Mouse (Mus musculus): Measurements from ENCODE around the gene Olfr90. TPM values are rescaled to one million over a fixed set of nuclear protein-coding genes. Genes with fewer than 3 reads are reported as not detected.

The Olfr90 gene
- polyA plus RNA-seq, 1 experiment from 2014 or later, result not detected

DNA sequence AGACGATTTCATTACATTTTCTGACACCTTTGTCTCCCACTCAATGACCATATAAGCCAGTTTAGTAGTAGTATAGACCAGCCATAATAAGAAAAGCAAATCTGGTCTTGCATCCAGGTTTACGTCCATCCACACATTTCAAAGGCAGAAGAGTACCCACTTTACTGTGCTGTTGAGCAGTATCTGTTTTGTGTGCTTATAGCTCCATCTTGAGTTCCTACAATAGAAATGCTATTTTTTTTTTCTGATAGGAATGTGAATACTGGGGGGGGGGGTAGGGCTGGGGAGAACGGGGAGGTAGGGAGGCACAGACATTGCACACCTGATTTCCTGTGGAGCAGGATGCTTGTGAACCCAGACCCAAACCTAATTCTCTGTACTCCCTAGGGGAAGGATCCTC lies 40.3 kb downstream of the Olfr90 start:
- TF ChIP-seq CTCF (IDR thresholded peaks at IDR 0.05; ENCODE audit: low read depth) (peak; percentile 74), EP300 (optimal IDR thresholded peaks at IDR 0.05) (no peak)
- no peak overlapping the region for H3K9ac ChIP-seq (ENCODE audit: low read length)
- DNase-seq (ENCODE audit: low spot score) (no peak), ATAC-seq (ENCODE audit: low FRiP score, low TSS enrichment) (no peak)
- no peaks in the 10 kb centered on the region for H3K9me3 ChIP-seq (ENCODE audit: control insufficient read depth, low read length)
- H3K4me2 ChIP-seq (replicated peaks; ENCODE audit: low read depth), result no peak overlapping the region
- H3K36me3 ChIP-seq (ENCODE audit: control insufficient read depth, insufficient read depth, low read length), result no peaks in the 10 kb centered on the region
- H3K27me3 ChIP-seq (ENCODE audit: control insufficient read depth, insufficient read depth, low read length), result no peaks in the 10 kb centered on the region
- H3K27ac ChIP-seq (replicated peaks), result no peak overlapping the region
- 35% methylated on average over 3 of the region's 3 CpGs for WGBS
- H3K4me1 ChIP-seq (replicated peaks; ENCODE audit: control insufficient read depth, insufficient read depth), result peaks cover 3% of the 10 kb centered on the region; the same call in 1 of the 2 replicates
- H3K4me3 ChIP-seq (ENCODE audit: low read depth, low read length), result no peak overlapping the region

DNA sequence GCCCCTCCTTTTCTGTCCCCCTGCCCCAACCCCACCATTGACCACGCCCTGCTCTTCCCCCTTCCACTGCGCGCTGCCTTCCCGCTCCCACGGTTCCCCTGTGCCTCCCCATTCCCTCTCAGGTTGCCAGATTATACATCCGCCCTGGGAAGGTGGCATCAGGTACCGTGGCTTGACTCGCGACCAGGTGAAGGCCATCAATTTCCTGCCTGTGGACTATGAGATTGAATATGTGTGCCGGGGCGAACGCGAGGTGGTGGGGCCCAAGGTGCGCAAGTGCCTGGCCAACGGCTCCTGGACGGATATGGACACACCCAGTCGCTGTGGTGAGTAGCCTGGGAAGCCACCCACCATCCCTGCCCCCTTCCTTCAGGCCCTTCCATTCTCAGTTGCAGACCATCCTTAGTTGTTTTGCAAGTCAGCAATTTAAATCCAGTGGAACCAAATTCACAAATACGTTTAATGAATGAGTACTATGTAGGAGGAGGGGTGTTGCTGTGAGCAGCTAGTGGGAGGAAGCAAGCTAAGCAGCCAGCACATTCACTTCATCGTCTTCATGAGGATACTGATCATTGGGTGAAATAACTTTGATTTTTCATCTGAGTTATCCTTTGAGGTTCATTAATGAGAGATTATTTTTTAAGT lies 40.8 kb downstream of the Olfr90 start:
- WGBS, result 34% methylated on average over 19 of the region's 19 CpGs
- DNase-seq (ENCODE audit: low spot score) (no peak), ATAC-seq (ENCODE audit: low FRiP score, low TSS enrichment) (no peak)
- Histone ChIP-seq H3K9me3 (ENCODE audit: control insufficient read depth, low read length) (no peaks in the 10 kb centered on the region), H3K4me1 (replicated peaks; ENCODE audit: control insufficient read depth, insufficient read depth) (peaks cover 3% of the 10 kb centered on the region; the same call in 1 of the 2 replicates), H3K9ac (ENCODE audit: low read length) (no peak overlapping the region), H3K4me3 (ENCODE audit: low read depth, low read length) (peak overlapping the region; percentile 83; the same call in 1 of the 2 replicates), H3K36me3 (ENCODE audit: control insufficient read depth, insufficient read depth, low read length) (no peaks in the 10 kb centered on the region), H3K27me3 (ENCODE audit: control insufficient read depth, insufficient read depth, low read length) (no peaks in the 10 kb centered on the region), H3K27ac (replicated peaks) (no peak overlapping the region), H3K4me2 (replicated peaks; ENCODE audit: low read depth) (peak overlapping the region; percentile 92)
- TF ChIP-seq CTCF (IDR thresholded peaks at IDR 0.05; ENCODE audit: low read depth) (no peak), EP300 (optimal IDR thresholded peaks at IDR 0.05) (no peak)

DNA sequence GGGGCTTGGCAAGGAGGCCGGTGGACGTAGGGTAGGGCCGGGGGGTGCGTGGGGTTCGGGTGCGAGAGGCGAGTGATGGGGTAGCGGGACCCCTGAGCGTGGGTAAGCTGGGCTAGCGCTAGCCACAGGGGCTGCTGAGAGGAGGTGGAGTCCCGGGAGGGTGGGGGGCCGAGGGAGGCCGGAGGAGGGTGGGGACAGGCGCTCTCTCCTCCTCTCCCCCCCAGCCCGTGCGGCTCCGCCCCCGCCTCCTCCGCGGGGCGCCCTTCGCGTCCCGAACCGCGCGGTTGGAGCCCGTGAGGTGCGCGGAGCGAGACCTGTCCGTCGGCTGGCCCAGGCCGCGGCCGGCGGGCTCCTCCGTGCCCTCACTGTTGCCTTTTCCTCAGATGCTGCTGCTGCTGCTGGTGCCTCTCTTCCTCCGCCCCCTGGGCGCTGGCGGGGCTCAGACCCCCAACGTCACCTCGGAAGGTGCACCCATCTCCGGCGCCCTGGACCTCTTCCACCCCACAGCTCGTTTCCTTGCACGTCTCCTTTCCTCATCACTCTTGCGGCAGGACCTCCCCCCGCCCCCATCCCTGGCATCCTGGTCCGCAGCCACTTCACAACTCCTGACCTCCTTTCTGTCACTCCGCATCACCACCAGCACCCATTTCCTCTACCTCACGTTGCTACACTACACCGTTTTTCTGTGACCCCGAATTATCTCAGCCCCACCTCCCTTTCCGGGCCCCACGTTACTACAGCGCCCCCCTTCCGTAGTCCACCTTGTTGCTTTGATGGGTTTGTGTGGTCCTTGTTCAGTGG lies 41.8 kb downstream of the Olfr90 start:
- Histone ChIP-seq H3K4me2 (replicated peaks; ENCODE audit: low read depth) (peak overlapping the region; percentile 92), H3K4me3 (ENCODE audit: low read depth, low read length) (peak overlapping the region; percentile 83), H3K9ac (ENCODE audit: low read length) (peak overlapping the region; percentile 88), H3K27me3 (ENCODE audit: control insufficient read depth, insufficient read depth, low read length) (no peaks in the 10 kb centered on the region), H3K36me3 (ENCODE audit: control insufficient read depth, insufficient read depth, low read length) (no peaks in the 10 kb centered on the region), H3K4me1 (replicated peaks; ENCODE audit: control insufficient read depth, insufficient read depth) (peaks cover 3% of the 10 kb centered on the region; the same call in 1 of the 2 replicates), H3K27ac (replicated peaks) (peak overlapping the region; percentile 50), H3K9me3 (ENCODE audit: control insufficient read depth, low read length) (no peaks in the 10 kb centered on the region)
- under 1% methylated on average over 32 of the region's 58 CpGs for WGBS
- ATAC-seq (ENCODE audit: low FRiP score, low TSS enrichment) (peak; percentile 53), DNase-seq (ENCODE audit: low spot score) (peak; percentile 58)
- TF ChIP-seq CTCF (IDR thresholded peaks at IDR 0.05; ENCODE audit: low read depth) (peak; percentile 48), EP300 (optimal IDR thresholded peaks at IDR 0.05) (no peak)

DNA sequence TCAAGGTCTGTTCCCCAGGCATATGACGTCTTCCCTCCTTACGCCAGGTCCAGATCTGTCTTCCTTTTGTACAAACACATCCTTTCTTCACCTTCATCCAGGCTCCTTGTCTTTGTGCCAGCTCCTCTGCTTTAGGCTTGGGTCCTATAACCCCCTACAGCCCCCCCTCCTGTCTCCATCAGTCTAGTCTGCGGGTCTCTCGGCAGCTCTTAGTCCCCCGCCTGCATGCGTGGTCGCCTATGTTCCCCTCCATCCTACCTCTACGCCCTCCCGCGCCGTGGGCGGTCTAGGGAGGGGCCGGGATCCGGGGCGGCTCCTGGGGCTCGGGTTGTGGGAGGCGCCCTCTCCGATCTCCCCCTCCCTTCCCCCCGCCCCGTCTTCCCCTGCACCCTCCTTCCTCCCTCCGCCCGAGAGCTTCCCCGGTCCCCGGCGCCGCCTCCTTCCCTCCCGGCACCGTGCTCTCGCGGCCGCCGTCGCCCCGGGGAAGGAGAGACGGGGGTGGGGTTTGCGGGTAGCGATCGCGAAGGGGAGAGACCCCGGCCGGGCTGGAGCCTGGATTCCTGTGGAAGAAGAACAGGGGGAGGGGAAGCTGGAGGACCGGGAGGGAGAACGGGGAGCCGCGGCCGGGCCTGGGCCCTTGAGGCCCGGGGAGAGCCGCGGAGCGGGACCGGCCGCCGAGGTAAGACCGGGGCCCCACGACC lies 42.5 kb downstream of the Olfr90 start, which contains the start of gene Gabbr1:
Gene Gabbr1 (plus strand): TSS at position 356 of the 701 bp plus-strand sequence.
- TF ChIP-seq EP300 (optimal IDR thresholded peaks at IDR 0.05), result no peak
- 0 out of 2 replicates have a peak, but pooled peaks have one; percentile 11 for TF ChIP-seq CTCF (IDR thresholded peaks at IDR 0.05; ENCODE audit: low read depth)
- peaks cover 3% of the 10 kb centered on the region; the same call in 1 of the 2 replicates for H3K4me1 ChIP-seq (replicated peaks; ENCODE audit: control insufficient read depth, insufficient read depth)
- H3K4me2 ChIP-seq (replicated peaks; ENCODE audit: low read depth), result peak within 1 kb of the TSS; percentile 92
- H3K9ac ChIP-seq (ENCODE audit: low read length), result peak within 1 kb of the TSS; percentile 88
- no peaks in the 10 kb centered on the region for H3K27me3 ChIP-seq (ENCODE audit: control insufficient read depth, insufficient read depth, low read length)
- H3K36me3 ChIP-seq (ENCODE audit: control insufficient read depth, insufficient read depth, low read length), result no peaks in the 10 kb centered on the region
- H3K9me3 ChIP-seq (ENCODE audit: control insufficient read depth, low read length), result no peaks in the 10 kb centered on the region
- peak; percentile 91 for ATAC-seq (ENCODE audit: low FRiP score, low TSS enrichment)
- peak within 1 kb of the TSS; percentile 50 for H3K27ac ChIP-seq (replicated peaks)
- WGBS, result under 1% methylated on average over 37 of the region's 55 CpGs
- peak within 1 kb of the TSS; percentile 83 for H3K4me3 ChIP-seq (ENCODE audit: low read depth, low read length)
- DNase-seq (ENCODE audit: low spot score), result peak; percentile 84

DNA sequence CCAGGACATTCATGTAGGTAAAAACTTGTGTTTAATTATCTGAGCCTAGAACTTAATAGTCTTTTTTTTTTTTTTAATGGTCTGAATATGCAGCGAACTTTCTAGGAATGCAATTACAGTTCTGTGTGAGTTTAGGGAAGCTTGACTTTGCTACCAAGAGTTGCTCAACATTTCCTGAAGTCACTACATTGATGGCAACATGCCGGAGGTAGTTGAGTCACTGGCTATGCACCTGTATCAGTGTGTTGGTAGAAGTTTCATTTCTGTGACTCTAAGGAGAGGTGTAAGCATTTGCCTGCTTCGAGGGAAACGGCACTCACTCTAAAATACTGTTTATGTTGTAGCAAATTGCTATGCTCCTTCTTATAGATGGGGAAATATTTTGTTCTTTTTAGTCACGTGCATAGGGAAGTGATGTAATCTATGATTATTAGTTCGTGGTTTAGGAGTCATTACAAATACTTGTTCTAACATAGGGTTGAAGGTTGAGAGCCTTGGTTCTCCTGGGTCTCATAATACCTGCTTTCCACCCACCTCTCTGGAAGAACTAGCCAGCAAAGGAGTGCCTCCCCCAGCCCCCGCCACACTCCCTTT lies 43.6 kb downstream of the Olfr90 start:
- Histone ChIP-seq H3K9me3 (ENCODE audit: control insufficient read depth, low read length) (no peaks in the 10 kb centered on the region), H3K9ac (ENCODE audit: low read length) (peak overlapping the region; percentile 88; the same call in 1 of the 2 replicates), H3K36me3 (ENCODE audit: control insufficient read depth, insufficient read depth, low read length) (no peaks in the 10 kb centered on the region), H3K27ac (replicated peaks) (peak overlapping the region; percentile 50; the same call in 1 of the 2 replicates), H3K27me3 (ENCODE audit: control insufficient read depth, insufficient read depth, low read length) (no peaks in the 10 kb centered on the region), H3K4me3 (ENCODE audit: low read depth, low read length) (peak overlapping the region; percentile 83; the same call in 1 of the 2 replicates), H3K4me1 (replicated peaks; ENCODE audit: control insufficient read depth, insufficient read depth) (no peaks in the 10 kb centered on the region), H3K4me2 (replicated peaks; ENCODE audit: low read depth) (peak overlapping the region; percentile 92)
- ATAC-seq (ENCODE audit: low FRiP score, low TSS enrichment) (no peak), DNase-seq (ENCODE audit: low spot score) (no peak)
- 48% methylated on average over 7 of the region's 7 CpGs for WGBS
- TF ChIP-seq EP300 (optimal IDR thresholded peaks at IDR 0.05), result no peak
- no peak for TF ChIP-seq CTCF (IDR thresholded peaks at IDR 0.05; ENCODE audit: low read depth)

Measured in stomach, postnatal 0 days (tissue).